Mouse (Mus musculus): Measurements from ENCODE around the gene Fam234b. TPM values are rescaled to one million over a fixed set of nuclear protein-coding genes. Genes with fewer than 3 reads are reported as not detected.

Gene Fam234b
- total and polyA plus RNA-seq, 2 experiments from 2014 or later = 90.5 to 114 TPM

GRCm38 (mm10) chr6:135275231-135275630, 77.5 kb downstream of the Fam234b start:
- no peaks in the 10 kb centered on the region for H3K4me1 ChIP-seq (ENCODE audit: insufficient read depth, low read length)
- H3K4me3 ChIP-seq (ENCODE audit: low read depth, low read length) = no peak overlapping the region
- H3K27me3 ChIP-seq (ENCODE audit: insufficient read depth, low read length) = no peaks in the 10 kb centered on the region
- WGBS = 78% methylated on average over 4 of the region's 4 CpGs
- H3K4me2 ChIP-seq (ENCODE audit: low read depth, low read length, poor library complexity, severe bottlenecking) = no peak overlapping the region
- H3K9me3 ChIP-seq (ENCODE audit: low read length) = no peaks in the 10 kb centered on the region
- TF ChIP-seq CTCF (IDR thresholded peaks at IDR 0.05) = no peak
- ATAC-seq (ENCODE audit: low FRiP score) (no peak), DNase-seq (ENCODE audit: low spot score) (peak; percentile 41)
- H3K9ac ChIP-seq (replicated peaks; ENCODE audit: low read length, poor library complexity, severe bottlenecking) = no peak overlapping the region
- H3K27ac ChIP-seq (ENCODE audit: low read depth, low read length) = no peak overlapping the region
- no peaks in the 10 kb centered on the region for H3K36me3 ChIP-seq (ENCODE audit: insufficient read depth, low read length)

GRCm38 (mm10) chr6:135276474-135277295, 78.9 kb downstream of the Fam234b start:
- H3K9me3 ChIP-seq (ENCODE audit: low read length) = no peaks in the 10 kb centered on the region
- TF ChIP-seq CTCF (IDR thresholded peaks at IDR 0.05) = no peak
- 75% methylated on average over 6 of the region's 6 CpGs for WGBS
- H3K9ac ChIP-seq (replicated peaks; ENCODE audit: low read length, poor library complexity, severe bottlenecking) = no peak overlapping the region
- no peaks in the 10 kb centered on the region for H3K36me3 ChIP-seq (ENCODE audit: insufficient read depth, low read length)
- DNase-seq (ENCODE audit: low spot score) (no peak), ATAC-seq (ENCODE audit: low FRiP score) (no peak)
- H3K4me1 ChIP-seq (ENCODE audit: insufficient read depth, low read length) = no peaks in the 10 kb centered on the region
- H3K27ac ChIP-seq (ENCODE audit: low read depth, low read length) = no peak overlapping the region
- H3K4me3 ChIP-seq (ENCODE audit: low read depth, low read length) = no peak overlapping the region
- H3K4me2 ChIP-seq (ENCODE audit: low read depth, low read length, poor library complexity, severe bottlenecking) = no peak overlapping the region
- H3K27me3 ChIP-seq (ENCODE audit: insufficient read depth, low read length) = no peaks in the 10 kb centered on the region

- Histone ChIP-seq H3K27me3 (ENCODE audit: insufficient read depth, low read length) (no peaks in the 10 kb centered on the region), H3K27ac (ENCODE audit: low read depth, low read length) (no peak overlapping the region), H3K9ac (replicated peaks; ENCODE audit: low read length, poor library complexity, severe bottlenecking) (no peak overlapping the region), H3K4me3 (ENCODE audit: low read depth, low read length) (no peak overlapping the region), H3K9me3 (ENCODE audit: low read length) (no peaks in the 10 kb centered on the region), H3K4me1 (ENCODE audit: insufficient read depth, low read length) (no peaks in the 10 kb centered on the region), H3K4me2 (ENCODE audit: low read depth, low read length, poor library complexity, severe bottlenecking) (no peak overlapping the region), H3K36me3 (ENCODE audit: insufficient read depth, low read length) (no peaks in the 10 kb centered on the region)
- no peak for TF ChIP-seq CTCF (IDR thresholded peaks at IDR 0.05)
- ATAC-seq (ENCODE audit: low FRiP score) (no peak), DNase-seq (ENCODE audit: low spot score) (no peak)
- 91% methylated on average over 6 of the region's 6 CpGs for WGBS
Measured at GRCm38 (mm10) chr6:135278302-135278701, 80.5 kb downstream of the Fam234b start.

- Histone ChIP-seq H3K27ac (ENCODE audit: low read depth, low read length) (no peak overlapping the region), H3K4me1 (ENCODE audit: insufficient read depth, low read length) (no peaks in the 10 kb centered on the region), H3K4me3 (ENCODE audit: low read depth, low read length) (no peak overlapping the region), H3K36me3 (ENCODE audit: insufficient read depth, low read length) (no peaks in the 10 kb centered on the region), H3K9me3 (ENCODE audit: low read length) (no peaks in the 10 kb centered on the region), H3K4me2 (ENCODE audit: low read depth, low read length, poor library complexity, severe bottlenecking) (no peak overlapping the region), H3K9ac (replicated peaks; ENCODE audit: low read length, poor library complexity, severe bottlenecking) (no peak overlapping the region), H3K27me3 (ENCODE audit: insufficient read depth, low read length) (no peaks in the 10 kb centered on the region)
- ATAC-seq (ENCODE audit: low FRiP score) = 0 out of 2 replicates have a peak, but pooled peaks have one; percentile 34
- WGBS = 51% methylated on average over 5 of the region's 5 CpGs
- no peak for TF ChIP-seq CTCF (IDR thresholded peaks at IDR 0.05)
- peak; percentile 74 for DNase-seq (ENCODE audit: low spot score)
Measured at GRCm38 (mm10) chr6:135279286-135279685, 81.5 kb downstream of the Fam234b start.

- no peak for ATAC-seq (ENCODE audit: low FRiP score)
- H3K36me3 ChIP-seq (ENCODE audit: insufficient read depth, low read length) = no peaks in the 10 kb centered on the region
- no peak overlapping the region for H3K9ac ChIP-seq (replicated peaks; ENCODE audit: low read length, poor library complexity, severe bottlenecking)
- 35% methylated on average over 10 of the region's 10 CpGs for WGBS
- no peak overlapping the region for H3K4me3 ChIP-seq (ENCODE audit: low read depth, low read length)
- H3K27ac ChIP-seq (ENCODE audit: low read depth, low read length) = no peak overlapping the region
- H3K9me3 ChIP-seq (ENCODE audit: low read length) = no peaks in the 10 kb centered on the region
- H3K4me2 ChIP-seq (ENCODE audit: low read depth, low read length, poor library complexity, severe bottlenecking) = no peak overlapping the region
- H3K4me1 ChIP-seq (ENCODE audit: insufficient read depth, low read length) = no peaks in the 10 kb centered on the region
- TF ChIP-seq CTCF (IDR thresholded peaks at IDR 0.05) = no peak
- H3K27me3 ChIP-seq (ENCODE audit: insufficient read depth, low read length) = no peaks in the 10 kb centered on the region
- DNase-seq (ENCODE audit: low spot score) = no peak
Measured at GRCm38 (mm10) chr6:135279856-135280255, 82.1 kb downstream of the Fam234b start.

GRCm38 (mm10) chr6:135292391-135292790, 94.6 kb downstream of the Fam234b start:
- 71% methylated on average over 4 of the region's 4 CpGs for WGBS
- Histone ChIP-seq H3K27ac (ENCODE audit: low read depth, low read length) (no peak overlapping the region), H3K4me3 (ENCODE audit: low read depth, low read length) (no peak overlapping the region), H3K36me3 (ENCODE audit: insufficient read depth, low read length) (no peaks in the 10 kb centered on the region), H3K4me1 (ENCODE audit: insufficient read depth, low read length) (no peaks in the 10 kb centered on the region), H3K27me3 (ENCODE audit: insufficient read depth, low read length) (no peaks in the 10 kb centered on the region), H3K9me3 (ENCODE audit: low read length) (no peaks in the 10 kb centered on the region), H3K9ac (replicated peaks; ENCODE audit: low read length, poor library complexity, severe bottlenecking) (no peak overlapping the region), H3K4me2 (ENCODE audit: low read depth, low read length, poor library complexity, severe bottlenecking) (no peak overlapping the region)
- ATAC-seq (ENCODE audit: low FRiP score) (no peak), DNase-seq (ENCODE audit: low spot score) (no peak)
- TF ChIP-seq CTCF (IDR thresholded peaks at IDR 0.05) = no peak
